Mouse (Mus musculus) adrenal gland, postnatal 36 days (tissue): ENCODE measurements around the gene Tmem222. TPM values are rescaled to one million over a fixed set of nuclear protein-coding genes. Genes with fewer than 3 reads are reported as not detected.

Experiments
- DNase-seq, 2 experiments: peaks; one replicate each; pipeline ENCODE4 v3.0.0; 2021; ENCODE audit warnings: mixed read lengths in 1 of 2
- total RNA-seq, 2 experiments: library from RNA; stranded (reverse); gene quantifications; 2 replicates each; pipeline ENCODE4 v1.2.3; 2021

Tmem222 gene
- total RNA-seq, 2 experiments from 2014 or later = 64.0 to 74.4 TPM

GRCm38 (mm10) chr4:133251214-133251613 lies 26.4 kb downstream of the Tmem222 start:
- peak; percentile 30 to 39 for DNase-seq

DNA sequence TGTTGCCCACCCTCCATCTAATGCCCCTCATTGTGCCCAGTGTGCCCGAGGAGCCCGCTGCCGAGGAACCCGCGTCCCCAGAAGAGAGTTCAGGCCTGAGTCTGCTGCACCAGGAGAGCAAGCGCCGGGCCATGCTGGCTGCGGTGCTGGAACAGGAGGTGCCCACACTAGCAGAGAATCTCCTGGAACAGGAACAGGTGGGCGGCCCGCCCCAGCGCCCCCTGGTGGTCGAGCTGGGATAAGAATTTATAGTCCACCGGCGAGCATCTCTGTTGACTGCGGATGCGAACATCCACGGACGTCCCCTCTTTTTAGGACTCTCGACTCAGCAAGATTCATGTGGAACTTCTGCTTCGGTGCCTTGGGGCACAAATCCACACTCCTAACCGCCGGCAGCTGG lies 27.0 kb downstream of the Tmem222 start:
- DNase-seq = peak; percentile 84 to 91

GRCm38 (mm10) chr4:133247806-133248449 lies 29.7 kb downstream of the Tmem222 start:
- no peak for DNase-seq

- DNase-seq = peak; percentile 45 to 66
Observed at GRCm38 (mm10) chr4:133247072-133247471, 30.5 kb downstream of the Tmem222 start.

GRCm38 (mm10) chr4:133244289-133244688 lies 33.3 kb downstream of the Tmem222 start:
- no peak for DNase-seq

- peak; percentile 26 to 29 for DNase-seq
Observed at GRCm38 (mm10) chr4:133243538-133243937, 34.1 kb downstream of the Tmem222 start.

DNA sequence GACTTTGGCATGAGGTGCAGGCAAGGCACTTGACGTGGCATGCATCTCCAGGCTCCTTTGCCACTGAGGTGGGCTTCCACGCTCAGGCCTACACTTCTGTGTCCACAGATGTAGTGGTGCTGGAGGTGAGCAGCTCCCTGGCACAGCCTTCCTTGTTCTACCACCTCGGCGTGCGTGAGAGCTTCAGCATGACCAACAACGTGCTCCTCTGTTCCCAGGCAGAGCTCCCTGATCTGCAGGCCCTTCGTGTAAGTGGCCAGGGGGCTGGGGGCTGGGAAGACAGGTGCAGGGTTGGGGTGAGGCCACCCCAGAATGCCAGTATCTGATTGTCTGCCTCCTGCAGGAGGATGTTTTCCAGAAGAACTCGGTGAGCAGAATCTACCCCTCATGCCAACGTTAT lies 34.9 kb downstream of the Tmem222 start:
- no peak for DNase-seq

GRCm38 (mm10) chr4:133241910-133242309 lies 35.7 kb downstream of the Tmem222 start:
- DNase-seq = no peak

DNA sequence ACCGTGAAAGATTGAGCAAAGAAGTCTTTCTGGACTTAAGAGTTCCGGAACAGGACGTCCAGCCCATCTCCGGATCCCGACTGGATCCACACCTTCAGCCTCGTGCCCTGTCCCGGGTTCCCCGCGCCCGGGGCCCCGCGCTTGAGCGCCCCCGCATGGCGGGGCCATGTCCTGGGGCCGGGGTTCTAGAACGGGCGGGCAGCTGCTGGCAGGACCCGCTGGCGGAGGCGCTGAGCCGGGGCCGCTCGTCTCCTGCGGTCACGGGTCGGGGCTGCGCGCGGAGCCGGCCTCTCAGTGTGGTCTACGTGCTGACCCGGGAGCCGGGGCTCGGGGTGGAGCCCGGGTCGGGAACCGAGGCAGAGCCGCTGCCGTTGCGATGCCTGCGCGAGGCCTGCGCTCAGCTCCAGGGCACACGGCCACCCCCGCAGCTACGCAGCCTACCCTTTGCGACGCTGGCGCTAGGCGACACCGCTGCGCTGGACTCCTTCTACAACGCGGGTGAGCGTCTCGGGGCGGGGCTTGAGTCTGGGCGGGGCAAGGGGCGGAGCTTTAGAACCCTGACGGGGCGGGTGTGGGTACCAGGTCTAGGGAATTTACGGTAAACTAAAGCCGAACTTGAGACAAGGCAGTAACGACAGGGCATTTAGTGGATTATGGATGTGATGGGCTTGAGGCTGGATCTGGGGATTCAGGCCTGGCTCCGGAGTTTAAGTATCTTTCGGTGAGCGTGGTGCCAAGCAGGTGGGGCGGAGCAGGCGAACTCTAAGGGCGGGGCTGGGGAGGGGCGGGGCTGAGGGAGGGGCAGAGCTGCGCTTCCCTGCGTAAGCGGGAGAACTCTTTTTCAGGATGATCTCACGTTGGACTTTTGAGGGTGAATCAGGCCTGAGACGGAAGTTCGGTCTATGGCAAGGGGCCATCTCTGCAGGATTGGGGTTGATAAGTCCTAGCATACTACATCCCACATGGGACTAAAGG lies 36.4 kb downstream of the Tmem222 start:
- peak; percentile 93 to 94 for DNase-seq

- DNase-seq = peak; percentile 90
Observed at GRCm38 (mm10) chr4:133240490-133240921, 37.1 kb downstream of the Tmem222 start, which contains the start of gene Map3k6. Gene Map3k6, plus strand, starts transcription at chr4:133240818.

DNA sequence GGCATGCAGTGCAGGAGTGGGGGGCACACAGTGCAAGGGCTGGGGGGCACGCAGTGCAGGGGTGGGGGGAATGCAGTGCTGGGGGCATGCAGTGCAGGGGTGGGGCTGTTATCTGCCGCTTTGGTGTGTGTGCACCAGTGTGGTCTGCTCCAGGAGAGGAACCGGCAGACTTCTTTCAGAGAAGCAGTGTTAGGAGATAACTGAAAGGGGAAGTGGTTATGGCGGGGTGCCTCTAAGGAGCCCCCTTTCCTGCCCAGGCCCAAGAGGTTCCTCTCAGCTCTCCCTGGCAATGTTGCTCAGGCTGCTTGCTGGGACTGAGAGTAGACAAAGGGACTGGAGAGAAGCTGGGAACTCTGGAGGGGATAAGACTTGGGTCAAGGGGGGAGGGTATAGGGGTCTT lies 39.7 kb downstream of the Tmem222 start:
- no peak for DNase-seq

DNA sequence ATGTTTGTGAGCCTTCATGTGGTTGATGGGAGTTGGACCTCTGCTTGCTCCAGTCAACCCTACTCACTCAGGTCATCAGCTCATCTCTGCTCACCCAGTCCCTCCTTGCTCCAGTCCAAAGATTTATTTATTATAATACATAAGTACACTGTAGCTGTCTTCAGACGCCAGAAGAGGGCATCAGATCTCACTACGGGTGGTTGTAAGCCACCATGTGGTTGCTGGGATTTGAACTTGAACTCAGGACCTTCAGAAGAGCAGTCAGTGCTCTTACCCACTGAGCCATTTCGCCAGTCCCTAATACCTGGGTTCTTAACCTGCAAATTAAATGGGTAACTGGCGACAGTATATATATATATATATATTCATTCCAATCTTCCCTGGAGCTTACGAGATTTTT lies 42.2 kb downstream of the Tmem222 start:
- no peak for DNase-seq

DNA sequence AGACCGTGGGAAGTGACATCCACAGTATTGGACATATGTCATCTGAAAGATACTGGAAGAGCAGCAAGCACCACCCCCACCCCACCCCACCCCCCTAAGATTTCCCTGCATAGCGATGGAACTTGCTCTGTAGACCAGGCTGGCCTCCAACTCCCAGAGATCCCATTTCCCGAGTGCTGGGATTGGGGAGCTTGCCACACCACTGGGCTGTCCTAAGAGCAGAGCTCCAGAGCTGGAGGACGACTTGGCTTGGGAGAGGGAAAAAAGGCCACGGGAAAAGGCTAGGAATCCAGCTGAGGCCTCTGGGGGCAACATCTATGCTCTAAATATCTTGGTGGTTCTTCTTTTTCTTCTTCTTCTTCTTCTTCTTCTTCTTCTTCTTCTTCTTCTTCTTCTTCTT lies 42.8 kb downstream of the Tmem222 start:
- DNase-seq = no peak

- peak; percentile 66 to 75 for DNase-seq
Observed at GRCm38 (mm10) chr4:133233285-133233976, 44.2 kb downstream of the Tmem222 start.

DNA sequence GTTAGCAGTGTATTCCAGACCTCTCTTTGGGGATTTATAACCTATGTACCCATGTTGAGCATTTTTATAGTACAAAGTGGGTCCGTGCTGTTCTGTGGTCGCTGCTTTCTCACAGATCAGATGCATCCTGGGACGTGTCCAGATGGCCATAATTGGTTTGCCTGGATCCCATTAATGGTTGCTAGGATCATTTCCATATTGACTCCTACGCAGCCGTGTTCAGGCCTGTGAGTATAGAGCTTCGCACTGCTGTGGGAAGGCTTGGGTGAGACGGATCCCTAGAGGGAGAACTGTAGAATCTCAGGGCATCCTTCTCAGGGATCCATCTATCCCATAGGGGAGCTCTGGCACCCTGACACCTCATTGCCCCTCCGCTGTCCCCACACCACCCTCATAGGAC lies 48.0 kb downstream of the Tmem222 start:
- DNase-seq = no peak

DNA sequence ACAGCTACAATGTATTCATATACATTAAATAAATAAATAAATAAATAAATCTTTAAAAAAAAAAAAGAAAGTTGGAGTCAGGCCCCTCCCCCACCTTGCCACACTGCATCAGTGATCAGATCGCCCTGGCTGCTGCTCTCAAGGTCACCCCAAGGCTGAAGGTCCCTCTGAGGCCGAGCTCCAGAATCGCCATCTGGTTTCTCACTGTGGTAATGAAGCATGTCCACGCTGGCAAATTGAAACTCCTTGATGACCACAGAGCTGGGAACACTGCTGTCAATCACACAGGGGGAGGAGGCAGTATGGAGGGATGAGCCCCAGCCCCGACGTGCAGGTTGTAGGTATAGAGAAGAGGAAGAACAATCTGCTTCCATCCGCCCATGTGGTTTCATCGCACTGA lies 50.0 kb downstream of the Tmem222 start:
- DNase-seq = peak; percentile 56 to 70

DNA sequence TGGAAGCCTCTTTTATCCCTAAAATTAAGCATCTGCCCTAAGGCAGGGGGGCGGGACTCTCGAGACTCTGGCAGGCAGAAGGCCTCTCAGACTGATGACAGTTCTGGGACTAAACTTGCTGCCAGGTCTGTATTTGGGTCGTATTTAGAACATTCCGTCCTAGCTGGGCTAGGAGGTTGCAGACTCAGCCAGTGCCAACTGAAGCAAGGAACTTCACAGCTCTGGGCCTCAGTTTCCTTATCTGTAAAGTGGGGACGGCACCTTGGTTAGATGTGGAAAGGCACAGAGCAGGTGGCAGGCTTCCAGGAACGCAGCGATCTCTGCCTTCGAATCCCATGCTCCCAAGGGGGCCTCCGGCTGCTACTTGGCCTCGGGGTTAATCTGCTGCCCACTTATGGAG lies 51.5 kb downstream of the Tmem222 start:
- DNase-seq = no peak

DNA sequence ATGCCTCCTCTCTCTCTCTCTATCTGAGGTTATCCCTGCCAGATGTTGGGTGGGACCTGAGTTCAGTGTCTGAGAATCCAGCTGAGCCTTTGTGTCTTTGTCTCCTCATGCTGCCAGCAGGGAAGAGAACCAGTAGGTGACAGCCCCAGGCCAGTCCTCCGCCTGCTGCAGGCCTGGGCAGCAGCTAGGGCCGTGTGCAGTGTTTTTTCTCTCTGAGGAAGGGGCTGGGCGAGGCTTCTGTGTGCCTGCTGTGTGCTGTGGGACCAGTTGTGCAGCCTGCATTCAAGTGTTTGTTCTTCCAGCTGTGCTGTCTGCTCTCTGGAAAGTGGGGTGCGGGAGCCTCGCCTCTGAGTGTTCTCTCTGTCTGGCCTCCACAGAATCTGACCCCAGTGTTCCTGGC lies 53.7 kb downstream of the Tmem222 start:
- DNase-seq = no peak

DNA sequence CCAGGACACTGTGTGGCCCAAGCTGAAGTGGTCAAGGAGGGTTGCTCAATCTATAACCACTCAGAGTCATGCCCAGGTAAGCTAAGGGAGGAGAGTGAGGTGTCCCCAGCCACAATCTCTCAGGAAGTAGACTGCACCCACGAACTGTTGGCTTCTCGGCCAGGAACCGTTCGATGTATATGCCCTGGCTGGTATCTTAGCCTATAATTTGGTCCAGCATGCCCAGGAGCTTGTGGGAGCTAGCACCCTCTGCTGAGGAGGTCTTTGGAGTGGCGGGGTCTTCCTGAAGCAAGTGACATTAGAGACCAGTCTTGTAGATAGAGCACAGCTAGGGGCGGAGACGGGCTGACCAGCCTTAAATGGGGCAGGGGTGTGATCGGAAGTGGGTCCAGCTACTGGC lies 55.9 kb downstream of the Tmem222 start:
- DNase-seq = no peak

- peak; percentile 50 to 61 for DNase-seq
Observed at GRCm38 (mm10) chr4:133220656-133221055, 56.9 kb downstream of the Tmem222 start.

DNA sequence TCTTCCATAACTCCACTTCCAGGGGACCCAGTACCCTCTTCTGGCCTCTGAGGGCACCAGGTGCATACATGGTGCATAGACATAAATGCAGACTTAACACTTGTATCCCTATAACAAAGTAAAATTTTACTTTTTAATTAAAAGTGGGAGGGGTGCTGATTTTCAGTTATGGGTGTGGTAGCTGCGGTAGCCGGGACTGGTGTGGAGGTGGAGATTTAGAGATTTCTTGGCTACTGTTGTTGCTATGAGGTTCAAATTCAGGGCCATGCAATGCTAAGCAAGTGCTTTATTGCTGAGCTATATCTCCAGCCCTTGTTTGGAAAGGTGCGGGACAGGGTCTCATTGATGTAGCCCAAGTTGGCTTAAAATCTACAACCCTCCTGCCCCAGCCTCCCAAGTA lies 58.8 kb downstream of the Tmem222 start:
- no peak for DNase-seq

DNA sequence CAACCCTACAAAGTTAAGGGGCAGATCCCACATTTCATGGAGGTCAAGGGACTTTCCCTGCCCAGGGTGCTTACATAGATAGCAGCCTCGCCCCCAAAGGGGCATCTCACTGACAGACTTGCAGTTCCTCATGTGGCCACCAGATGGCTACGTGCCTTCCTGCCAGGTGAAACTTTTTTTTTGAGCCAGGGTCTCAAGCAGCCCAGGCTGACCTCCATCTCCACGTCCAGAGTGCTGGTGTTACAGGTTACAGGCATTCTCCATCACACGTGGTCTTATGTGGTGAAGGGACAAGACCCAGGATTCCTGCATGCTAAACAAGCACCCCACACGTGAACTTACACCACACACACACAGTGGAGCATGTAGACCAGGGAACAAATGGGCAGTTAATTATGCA lies 60.0 kb downstream of the Tmem222 start:
- peak; percentile 53 to 57 for DNase-seq
